Comparison of ENCODE assay signal across 29 mouse cellular contexts in the genomic region with DNA sequence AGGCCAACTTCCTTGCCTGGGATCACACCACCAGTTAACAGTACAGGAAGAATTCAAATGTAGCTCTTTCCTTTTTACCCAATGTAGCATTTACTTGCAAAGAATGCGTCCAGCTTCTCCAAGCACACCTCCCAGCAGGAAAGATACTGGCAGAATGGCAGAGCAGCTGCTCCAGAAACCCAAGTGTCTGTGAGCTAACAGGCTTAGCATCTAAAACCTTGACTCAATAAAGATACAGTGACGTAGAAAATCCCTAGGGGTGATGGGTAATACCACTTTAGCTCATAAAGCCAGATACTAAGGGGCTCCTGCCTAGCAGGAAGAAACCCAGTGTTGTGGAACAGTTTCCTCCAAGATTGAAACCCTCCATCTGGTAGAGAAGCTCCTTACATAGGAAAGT. TPM values are rescaled to one million over a fixed set of nuclear protein-coding genes. Genes with fewer than 3 reads are reported as not detected.
A peak's percentile ranks its signal among the peaks of the same experiment; 100 is the strongest.
DNase-seq lines count a peak whose midpoint lies in the region; ATAC-seq and TF ChIP-seq lines count a peak whose summit lies in the region.
"Had no signal": no experiment of that assay in that cellular context is flagged by ENCODE, and none has a peak within 500 bp of the region (broad histone marks: within the 10 kb centered on the region; RNA-seq: fewer than 3 reads in every experiment).

No protein-coding gene starts in this region.

- no peaks in the 10 kb centered on the region for H3K27me3 ChIP-seq in midbrain, postnatal 0 days (ENCODE audit: insufficient read depth, low read length)
- no peaks in the 10 kb centered on the region for H3K27me3 ChIP-seq in midbrain, embryonic 10.5 days (ENCODE audit: low read depth, poor library complexity, severe bottlenecking)
- no peaks in the 10 kb centered on the region for H3K27me3 ChIP-seq in testis, adult 2 months (ENCODE audit: control insufficient read depth, insufficient read depth, low read length)
- H3K27me3 ChIP-seq: CH12.LX; embryonic facial prominence, embryonic 13.5 days; embryonic facial prominence, embryonic 15.5 days; forebrain, embryonic 12.5 days; Patski had no signal

- H3K4me3 ChIP-seq in midbrain, postnatal 0 days (ENCODE audit: low read depth, low read length) = no peak overlapping the region
- no peak overlapping the region for H3K4me3 ChIP-seq in midbrain, embryonic 10.5 days
- peak overlapping the region; percentile 49; the same call in 1 of the 2 replicates for H3K4me3 ChIP-seq in testis, adult 2 months (ENCODE audit: control insufficient read depth, low read depth, low read length)
- H3K4me3 ChIP-seq: embryonic facial prominence, embryonic 13.5 days; embryonic facial prominence, embryonic 15.5 days; erythroblast, embryonic 14.5 days; forebrain, embryonic 10.5 days; forebrain, embryonic 12.5 days had no signal

- H3K4me2 ChIP-seq in midbrain, postnatal 0 days (ENCODE audit: low read depth, low read length, poor library complexity, severe bottlenecking) = no peak overlapping the region
- H3K4me2 ChIP-seq: embryonic facial prominence, embryonic 13.5 days; embryonic facial prominence, embryonic 15.5 days; forebrain, embryonic 12.5 days had no signal

- peak; percentile 60 for ATAC-seq in frontal cortex, adult (ENCODE audit: low TSS enrichment)
- ATAC-seq in midbrain, postnatal 0 days (ENCODE audit: low FRiP score) = no peak
- ATAC-seq: activated CD4-positive, CD25-positive, alpha-beta regulatory T cell, adult 4 months; CD4-positive, CD25-positive, alpha-beta regulatory T cell, adult 4 months; forebrain, embryonic 14.5 days; forebrain, embryonic 16.5 days; Patski had no signal

- TF ChIP-seq CTCF in midbrain, postnatal 0 days (IDR thresholded peaks at IDR 0.05) = no peak
- no peak for TF ChIP-seq CTCF in testis, adult 2 months (IDR thresholded peaks at IDR 0.05; ENCODE audit: control insufficient read depth, insufficient read depth, insufficient replicate concordance, low read depth, low read length)

- H3K9ac ChIP-seq in midbrain, postnatal 0 days (replicated peaks; ENCODE audit: low read length, poor library complexity, severe bottlenecking) = no peak overlapping the region
- H3K9ac ChIP-seq: embryonic facial prominence, embryonic 13.5 days; embryonic facial prominence, embryonic 15.5 days; forebrain, embryonic 12.5 days had no signal

- H3K27ac ChIP-seq in midbrain, postnatal 0 days (ENCODE audit: low read depth, low read length) = no peak overlapping the region
- no peak overlapping the region for H3K27ac ChIP-seq in midbrain, embryonic 10.5 days (replicated peaks)
- peak overlapping the region; percentile 14 for H3K27ac ChIP-seq in testis, adult 2 months (ENCODE audit: control insufficient read depth, insufficient read depth, low read depth, low read length)
- H3K27ac ChIP-seq: embryonic facial prominence, embryonic 13.5 days; embryonic facial prominence, embryonic 15.5 days; forebrain, embryonic 10.5 days; forebrain, embryonic 12.5 days had no signal

- no peak; the same call in 1 of the 2 replicates for TF ChIP-seq POLR2A in testis, adult 2 months (IDR thresholded peaks at IDR 0.05; ENCODE audit: control insufficient read depth, low read depth, low read length)

- no peaks in the 10 kb centered on the region for H3K4me1 ChIP-seq in midbrain, postnatal 0 days (ENCODE audit: insufficient read depth, low read length)
- no peaks in the 10 kb centered on the region for H3K4me1 ChIP-seq in midbrain, embryonic 10.5 days
- H3K4me1 ChIP-seq in testis, adult 2 months (ENCODE audit: control insufficient read depth, insufficient read depth, low read length) = peaks cover 6% of the 10 kb centered on the region
- H3K4me1 ChIP-seq: embryonic facial prominence, embryonic 15.5 days; forebrain, embryonic 10.5 days; forebrain, embryonic 12.5 days had no signal

- peaks cover 4% of the 10 kb centered on the region; the same call in 1 of the 2 replicates for H3K36me3 ChIP-seq in midbrain, postnatal 0 days (ENCODE audit: insufficient read depth, low read length)
- peaks cover 24% of the 10 kb centered on the region for H3K36me3 ChIP-seq in midbrain, embryonic 10.5 days
- no peaks in the 10 kb centered on the region; the same call in 1 of the 2 replicates for H3K36me3 ChIP-seq in testis, adult 2 months (ENCODE audit: control insufficient read depth, insufficient read depth, low read length)

- WGBS in midbrain, postnatal 0 days = 46% methylated on average over 2 of the region's 2 CpGs
- 82% methylated on average over 2 of the region's 2 CpGs for WGBS in midbrain, embryonic 10.5 days

- no peaks in the 10 kb centered on the region for H3K9me3 ChIP-seq in midbrain, postnatal 0 days (ENCODE audit: low read length)
- H3K9me3 ChIP-seq in midbrain, embryonic 10.5 days (replicated peaks) = no peaks in the 10 kb centered on the region
- H3K9me3 ChIP-seq: embryonic facial prominence, embryonic 13.5 days; embryonic facial prominence, embryonic 15.5 days; forebrain, embryonic 10.5 days; forebrain, embryonic 12.5 days; G1E had no signal

- DNase-seq in frontal cortex, postnatal 14 days (ENCODE audit: low spot score in 2 of 2) = no peak
- DNase-seq in midbrain, postnatal 0 days (ENCODE audit: low spot score) = peak; percentile 57
- no peak for DNase-seq in midbrain, embryonic 10.5 days (ENCODE audit: low spot score)
- no peak for DNase-seq in testis, postnatal 10 days (ENCODE audit: low spot score)
- DNase-seq: adrenal gland, adult 8-10 months; adrenal gland, postnatal 14 days; adrenal gland, postnatal 36 days; B cell, adult 2 months; cerebellum, adult 11 months; cerebellum, adult 18-20 months; cerebellum, adult 8-10 months; cerebellum, adult 9-11 months; cerebellum, postnatal 14 days; cerebellum, postnatal 36 days; embryo, embryonic 11 days had no signal

RNA-seq across cellular contexts. Expression of gene Usp46, which starts 32.8 kb away (rescaled TPM):
- total RNA-seq in midbrain, postnatal 0 days (2014; rRNA removed) = 54.3 and 55.6 TPM in 2 replicates
- polyA plus RNA-seq in midbrain, postnatal 0 days (2015; fragmentation: Nextera tagmentation; extraction: Ambion mirVana) = 34.9 and 36.2 TPM in 2 replicates
- polyA plus RNA-seq in midbrain, embryonic 10.5 days (2016; fragmentation: Nextera tagmentation; extraction: Ambion mirVana) = 29.7 and 30.1 TPM in 2 replicates
- 20.4 and 24.7 TPM in 2 replicates for polyA plus RNA-seq in testis, adult 2 months (2012; rRNA removed)
